Mouse (Mus musculus) forebrain, embryonic 12.5 days (tissue): ENCODE measurements around the gene Syne3. TPM values are rescaled to one million over a fixed set of nuclear protein-coding genes. Genes with fewer than 3 reads are reported as not detected.

ENCODE experiments used
- ATAC-seq: fragments of 200-750 bp; cut with Nextera tagmentation; 2 replicates; pipeline ENCODE4 v1.8.0; 2017; ENCODE audit warnings: moderate TSS enrichment; ENCODE audit not compliant: low FRiP score
- H3K27ac ChIP-seq: fragments of 300-500 bp; sonication (generic); 2 replicates; pipeline ENCODE4 v1.5.1; 2016; ENCODE audit warnings: mild to moderate bottlenecking
- H3K27me3 ChIP-seq: fragments of 300-500 bp; sonication (generic); 2 replicates; pipeline ENCODE4 v1.6.1; 2016; ENCODE audit warnings: mild to moderate bottlenecking
- H3K36me3 ChIP-seq: fragments of 300-500 bp; sonication (generic); replicated peaks from 2 replicates; pipeline ENCODE4 v1.6.1; 2016; ENCODE audit warnings: mild to moderate bottlenecking
- H3K4me1 ChIP-seq: fragments of 300-500 bp; sonication (generic); 2 replicates; pipeline ENCODE4 v1.6.1; 2016
- H3K4me2 ChIP-seq: fragments of 300-500 bp; sonication (generic); 2 replicates; pipeline ENCODE4 v1.6.1; 2016; ENCODE audit warnings: mild to moderate bottlenecking, moderate library complexity
- H3K4me3 ChIP-seq: fragments of 300-500 bp; sonication (generic); replicated peaks from 2 replicates; pipeline ENCODE4 v1.5.1; 2016; ENCODE audit warnings: mild to moderate bottlenecking
- H3K9ac ChIP-seq: fragments of 300-500 bp; sonication (generic); 2 replicates; pipeline ENCODE4 v1.6.1; 2016; ENCODE audit warnings: mild to moderate bottlenecking
- H3K9me3 ChIP-seq: fragments of 300-500 bp; sonication (generic); 2 replicates; pipeline ENCODE4 v1.6.1; 2016
- WGBS: fragments of 180-500 bp; shearing (Covaris S2); methylation state at CpG from one replicate; pipeline ENCODE4 v1.1.7; 2016; 5-methylcytosine and 5-hydroxymethylcytosine counted together
- polyA plus RNA-seq: library from polyadenylated mRNA; unstranded; fragments of >200 nt; fragmentation: Nextera tagmentation; extraction: Ambion mirVana; gene quantifications from 2 replicates; pipeline ENCODE4 v1.2.1, GENCODE M21; 2016

Syne3 gene
- polyA plus RNA-seq, 1 experiment from 2014 or later = 0.13 TPM

DNA sequence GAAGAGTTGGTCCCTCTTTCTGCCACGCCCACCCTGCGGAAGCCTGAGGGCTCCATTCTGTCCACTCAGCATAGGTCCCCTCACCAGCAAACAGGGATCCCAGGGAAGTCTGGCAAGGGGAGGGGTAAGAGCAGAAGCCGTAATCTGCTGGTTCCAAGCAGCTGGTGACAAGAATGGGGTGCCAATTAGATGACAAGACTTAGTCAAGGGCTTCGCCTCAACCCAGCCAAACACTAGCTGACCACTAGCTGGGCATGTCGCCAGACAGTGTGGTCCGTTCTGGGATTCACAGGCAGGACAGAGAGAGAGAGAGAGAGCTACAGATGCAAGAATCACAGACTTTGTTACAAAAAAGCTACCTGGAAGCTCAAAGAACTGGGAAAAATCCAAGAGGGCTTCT is 36.7 kb downstream of the Syne3 start:
- no peak overlapping the region for H3K27ac ChIP-seq
- H3K36me3 ChIP-seq = no peaks in the 10 kb centered on the region
- no peak overlapping the region for H3K4me2 ChIP-seq
- H3K4me1 ChIP-seq = peaks cover 8% of the 10 kb centered on the region; the same call in 1 of the 2 replicates
- no peak for ATAC-seq
- WGBS = 83% methylated on average over 6 of the region's 6 CpGs
- H3K9ac ChIP-seq = no peak overlapping the region
- H3K4me3 ChIP-seq = no peak overlapping the region
- peaks cover 4% of the 10 kb centered on the region for H3K27me3 ChIP-seq
- H3K9me3 ChIP-seq = no peaks in the 10 kb centered on the region

DNA sequence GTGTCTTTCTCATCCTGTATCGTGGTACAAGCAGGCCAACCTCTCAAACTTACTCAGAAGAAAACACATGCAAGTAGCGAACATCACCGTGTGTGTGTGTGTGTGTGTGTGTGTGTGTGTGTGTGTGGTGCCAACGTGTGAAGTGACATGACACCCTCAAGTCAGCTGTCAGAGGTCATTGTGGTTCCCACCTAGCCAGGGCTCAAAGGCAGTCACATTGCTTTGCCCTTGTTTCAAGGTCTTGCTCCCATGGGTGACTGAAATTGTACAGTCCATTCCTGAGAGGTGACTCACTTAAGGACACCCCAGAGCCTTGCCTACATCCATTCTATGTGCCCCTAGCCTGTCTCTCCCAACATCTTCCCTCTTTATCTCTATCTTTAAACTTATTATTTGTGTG is 40.0 kb downstream of the Syne3 start:
- no peaks in the 10 kb centered on the region for H3K36me3 ChIP-seq
- WGBS = 85% methylated on average over 4 of the region's 4 CpGs
- no peaks in the 10 kb centered on the region for H3K9me3 ChIP-seq
- peaks cover 14% of the 10 kb centered on the region for H3K4me1 ChIP-seq
- H3K4me2 ChIP-seq = no peak overlapping the region
- no peak for ATAC-seq
- H3K27me3 ChIP-seq = peaks cover 15% of the 10 kb centered on the region
- no peak overlapping the region for H3K4me3 ChIP-seq
- no peak overlapping the region for H3K27ac ChIP-seq
- H3K9ac ChIP-seq = no peak overlapping the region

DNA sequence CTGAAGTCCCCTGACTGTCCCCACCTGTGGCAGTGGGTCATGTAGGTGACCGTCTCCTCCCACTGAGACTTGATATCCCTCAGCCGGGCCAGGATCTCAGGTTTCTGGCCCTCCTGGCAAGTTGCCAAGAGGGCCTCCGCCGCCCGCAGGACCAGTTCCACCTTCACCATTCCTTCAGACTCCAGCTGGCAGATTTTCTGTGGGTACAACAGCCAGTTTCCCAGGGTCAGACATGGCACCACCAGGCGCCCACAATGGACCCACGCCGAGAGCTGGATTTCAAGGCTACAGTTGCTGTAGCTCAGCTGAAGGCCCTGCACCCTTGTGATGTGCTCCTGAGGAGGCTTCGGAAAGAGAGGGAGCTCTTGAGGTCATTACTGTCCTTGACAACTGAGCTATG is 40.4 kb downstream of the Syne3 start:
- H3K4me1 ChIP-seq = peaks cover 18% of the 10 kb centered on the region
- H3K9ac ChIP-seq = no peak overlapping the region
- peaks cover 16% of the 10 kb centered on the region for H3K27me3 ChIP-seq
- 91% methylated on average over 9 of the region's 9 CpGs for WGBS
- no peaks in the 10 kb centered on the region for H3K9me3 ChIP-seq
- no peak overlapping the region for H3K4me3 ChIP-seq
- no peaks in the 10 kb centered on the region for H3K36me3 ChIP-seq
- no peak overlapping the region for H3K27ac ChIP-seq
- ATAC-seq = no peak
- H3K4me2 ChIP-seq = no peak overlapping the region

DNA sequence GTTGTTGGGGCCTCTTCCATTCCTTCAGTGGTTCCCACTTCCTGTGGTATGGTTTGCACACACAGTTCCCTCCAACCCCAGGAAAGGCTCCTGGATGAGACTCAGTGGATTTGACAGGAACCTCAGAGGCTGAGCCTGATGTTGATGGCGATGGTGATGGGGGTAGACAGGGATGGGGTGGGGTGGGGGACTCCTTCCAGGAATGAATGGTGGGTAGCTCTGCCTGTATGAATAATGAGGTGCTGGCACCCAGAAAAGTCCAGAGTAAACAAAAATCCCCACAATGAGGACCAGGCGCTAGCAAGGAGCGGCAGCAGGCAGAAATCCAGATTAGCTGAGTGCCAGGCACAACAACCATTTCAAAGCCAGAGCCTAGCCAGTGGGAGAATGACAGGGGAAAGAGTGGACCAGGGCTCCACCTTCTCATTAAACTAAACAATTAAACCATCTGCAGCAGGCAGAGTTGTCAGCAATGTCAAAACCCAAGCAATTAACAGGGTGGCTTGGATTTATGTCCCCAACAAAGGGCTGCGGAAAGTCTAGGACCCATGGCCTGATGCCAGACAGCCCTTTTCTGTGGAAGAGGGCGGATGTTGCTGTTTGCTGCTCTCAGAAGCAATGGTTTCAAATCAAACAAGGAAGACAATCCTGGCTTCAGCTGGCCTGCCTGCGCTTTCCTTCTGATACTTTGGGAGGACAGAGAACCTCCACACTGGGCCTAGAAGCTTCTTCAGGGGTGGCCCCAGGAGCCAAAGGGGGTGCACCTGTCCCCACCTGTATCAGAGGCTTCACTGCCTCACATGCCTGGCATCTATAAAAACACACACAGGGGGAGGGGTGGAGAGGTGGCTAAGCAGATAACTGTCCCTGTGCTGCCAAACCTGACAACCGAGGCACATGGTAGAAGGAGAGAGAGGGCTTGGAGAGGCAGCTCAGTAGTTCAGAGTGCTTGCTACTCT is 44.4 kb downstream of the Syne3 start:
- Histone ChIP-seq H3K4me3 (no peak overlapping the region), H3K9ac (no peak overlapping the region), H3K9me3 (no peaks in the 10 kb centered on the region), H3K4me2 (no peak overlapping the region), H3K36me3 (no peaks in the 10 kb centered on the region), H3K4me1 (peaks cover 19% of the 10 kb centered on the region), H3K27me3 (peaks cover 42% of the 10 kb centered on the region), H3K27ac (peak overlapping the region; percentile 83)
- peak; percentile 86 for ATAC-seq
- 26% methylated on average over 7 of the region's 7 CpGs for WGBS

DNA sequence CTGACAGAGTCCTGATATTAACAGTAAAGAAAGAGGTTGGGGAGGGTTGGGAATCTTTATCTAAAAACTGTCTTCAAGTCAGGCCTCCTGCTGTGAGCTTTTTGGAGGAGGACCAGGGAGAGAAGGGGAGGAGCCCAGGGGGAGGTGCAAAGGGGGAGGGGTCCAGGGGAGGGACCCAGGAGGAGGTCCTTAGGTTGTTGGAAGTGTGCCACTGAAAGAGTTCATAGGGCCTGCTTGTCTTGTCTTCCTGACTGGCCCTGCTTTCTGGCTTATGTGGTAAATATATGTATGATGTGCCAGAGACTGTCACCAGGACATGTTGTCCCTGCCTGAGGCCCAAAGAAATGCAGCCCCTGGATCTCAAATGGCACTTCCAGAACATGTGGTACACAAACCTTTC is 49.2 kb downstream of the Syne3 start:
- ATAC-seq = no peak
- H3K27me3 ChIP-seq = peaks cover 35% of the 10 kb centered on the region
- no peak overlapping the region for H3K27ac ChIP-seq
- H3K4me2 ChIP-seq = no peak overlapping the region
- H3K9ac ChIP-seq = no peak overlapping the region
- peaks cover 13% of the 10 kb centered on the region for H3K4me1 ChIP-seq
- H3K36me3 ChIP-seq = no peaks in the 10 kb centered on the region
- H3K9me3 ChIP-seq = no peaks in the 10 kb centered on the region
- no peak overlapping the region for H3K4me3 ChIP-seq

DNA sequence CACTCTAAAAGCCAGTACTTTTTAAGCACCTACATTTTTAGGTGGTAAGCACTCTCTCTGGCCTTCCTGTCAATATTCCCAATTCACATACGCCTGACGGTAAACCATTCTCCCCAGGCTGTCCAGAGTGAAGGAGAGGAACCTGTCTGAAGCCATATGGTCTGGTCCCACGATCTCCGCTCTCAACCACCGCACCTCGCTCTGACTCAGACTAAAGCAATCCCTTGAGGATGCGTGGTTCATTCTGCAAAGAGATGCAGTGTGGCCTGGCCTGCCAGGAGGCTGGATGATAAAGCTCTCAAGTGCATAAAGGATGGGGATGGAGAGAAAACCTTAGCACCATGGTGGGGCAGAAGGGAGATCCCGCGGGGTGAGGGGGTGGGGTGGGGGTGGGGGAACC is 49.6 kb downstream of the Syne3 start:
- Histone ChIP-seq H3K36me3 (no peaks in the 10 kb centered on the region), H3K9ac (no peak overlapping the region), H3K27me3 (peaks cover 38% of the 10 kb centered on the region), H3K27ac (no peak overlapping the region), H3K4me3 (no peak overlapping the region), H3K9me3 (no peaks in the 10 kb centered on the region), H3K4me1 (peaks cover 14% of the 10 kb centered on the region), H3K4me2 (no peak overlapping the region)
- no peak for ATAC-seq
- 72% methylated on average over 9 of the region's 9 CpGs for WGBS

DNA sequence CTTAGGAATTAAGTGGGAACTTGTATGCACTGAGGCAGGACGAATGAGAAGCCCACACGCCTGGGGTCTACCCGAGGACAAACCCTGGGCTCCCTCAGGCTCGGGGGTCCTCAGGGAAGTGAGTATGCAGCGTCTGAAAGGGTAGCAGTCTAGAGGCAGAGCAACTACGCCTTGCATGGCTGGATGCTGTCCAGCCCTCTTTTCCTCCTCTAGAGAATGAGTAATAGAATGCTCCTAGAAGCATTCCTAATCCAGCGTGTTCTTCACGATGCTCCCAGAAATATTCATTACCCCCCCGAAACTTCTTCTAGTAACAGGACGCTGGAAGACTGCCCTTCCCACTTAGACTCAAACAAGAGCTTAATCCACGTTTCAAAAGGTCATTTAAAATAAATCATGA is 51.3 kb downstream of the Syne3 start:
- ATAC-seq = no peak
- 83% methylated on average over 11 of the region's 11 CpGs for WGBS
- no peaks in the 10 kb centered on the region for H3K36me3 ChIP-seq

DNA sequence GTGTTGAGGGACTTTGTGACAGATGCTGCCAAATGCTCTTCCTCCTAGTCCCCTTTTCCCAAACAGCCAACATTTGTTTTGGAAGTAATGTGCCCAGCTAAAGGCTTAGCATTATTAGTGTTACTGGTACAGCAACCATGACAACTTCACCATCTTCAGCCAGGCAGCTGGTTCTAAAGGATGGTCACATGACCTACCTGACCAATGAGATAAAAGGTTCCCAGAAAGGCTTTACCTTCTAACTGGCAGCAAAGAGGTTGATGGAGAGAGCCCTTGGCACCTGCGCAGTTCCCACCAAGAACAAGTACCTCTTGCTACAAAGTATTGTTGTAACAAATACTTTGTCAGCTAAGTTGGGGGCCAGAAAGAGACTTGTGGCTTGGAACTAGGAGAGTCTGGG is 52.4 kb downstream of the Syne3 start:
- H3K4me3 ChIP-seq = no peak overlapping the region
- no peaks in the 10 kb centered on the region for H3K36me3 ChIP-seq
- no peak overlapping the region for H3K4me2 ChIP-seq
- H3K9me3 ChIP-seq = no peaks in the 10 kb centered on the region
- H3K27ac ChIP-seq = no peak overlapping the region
- no peak overlapping the region for H3K9ac ChIP-seq
- peaks cover 6% of the 10 kb centered on the region; the same call in 1 of the 2 replicates for H3K4me1 ChIP-seq
- ATAC-seq = no peak
- WGBS = 96% methylated on average over 1 of the region's 1 CpGs
- H3K27me3 ChIP-seq = peaks cover 18% of the 10 kb centered on the region; the same call in 1 of the 2 replicates

More for the DNA sequence above, 51.3 kb downstream of the Syne3 start:
- Histone ChIP-seq H3K4me2 (no peak overlapping the region), H3K27me3 (peaks cover 29% of the 10 kb centered on the region), H3K4me3 (no peak overlapping the region), H3K9ac (no peak overlapping the region), H3K27ac (no peak overlapping the region), H3K4me1 (peaks cover 6% of the 10 kb centered on the region; the same call in 1 of the 2 replicates), H3K9me3 (no peaks in the 10 kb centered on the region)

DNA sequence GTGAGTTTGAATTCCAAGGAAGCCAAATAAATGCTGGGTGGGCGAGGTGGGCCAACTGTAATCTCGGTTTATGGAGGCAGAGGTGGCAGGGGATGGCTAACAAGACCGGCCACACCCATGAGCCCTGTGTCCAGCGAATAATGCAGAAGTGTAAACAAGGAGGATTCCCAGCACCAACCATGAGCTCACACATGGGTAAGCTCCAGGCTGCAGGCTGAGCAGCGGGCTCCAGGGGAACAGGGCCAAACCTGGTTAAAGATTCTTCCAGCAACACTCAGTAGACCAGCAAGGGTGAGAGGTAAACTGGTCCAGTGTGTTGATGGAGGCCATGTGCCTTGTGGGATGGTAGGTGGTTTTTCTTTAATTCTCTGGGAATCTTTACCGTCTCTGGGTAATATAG is 53.2 kb downstream of the Syne3 start:
- Histone ChIP-seq H3K4me3 (no peak overlapping the region), H3K9me3 (no peaks in the 10 kb centered on the region), H3K36me3 (no peaks in the 10 kb centered on the region), H3K9ac (no peak overlapping the region), H3K4me1 (peaks cover 6% of the 10 kb centered on the region; the same call in 1 of the 2 replicates), H3K27ac (no peak overlapping the region), H3K4me2 (no peak overlapping the region), H3K27me3 (peaks cover 16% of the 10 kb centered on the region; the same call in 1 of the 2 replicates)
- no peak for ATAC-seq
- 89% methylated on average over 6 of the region's 6 CpGs for WGBS

DNA sequence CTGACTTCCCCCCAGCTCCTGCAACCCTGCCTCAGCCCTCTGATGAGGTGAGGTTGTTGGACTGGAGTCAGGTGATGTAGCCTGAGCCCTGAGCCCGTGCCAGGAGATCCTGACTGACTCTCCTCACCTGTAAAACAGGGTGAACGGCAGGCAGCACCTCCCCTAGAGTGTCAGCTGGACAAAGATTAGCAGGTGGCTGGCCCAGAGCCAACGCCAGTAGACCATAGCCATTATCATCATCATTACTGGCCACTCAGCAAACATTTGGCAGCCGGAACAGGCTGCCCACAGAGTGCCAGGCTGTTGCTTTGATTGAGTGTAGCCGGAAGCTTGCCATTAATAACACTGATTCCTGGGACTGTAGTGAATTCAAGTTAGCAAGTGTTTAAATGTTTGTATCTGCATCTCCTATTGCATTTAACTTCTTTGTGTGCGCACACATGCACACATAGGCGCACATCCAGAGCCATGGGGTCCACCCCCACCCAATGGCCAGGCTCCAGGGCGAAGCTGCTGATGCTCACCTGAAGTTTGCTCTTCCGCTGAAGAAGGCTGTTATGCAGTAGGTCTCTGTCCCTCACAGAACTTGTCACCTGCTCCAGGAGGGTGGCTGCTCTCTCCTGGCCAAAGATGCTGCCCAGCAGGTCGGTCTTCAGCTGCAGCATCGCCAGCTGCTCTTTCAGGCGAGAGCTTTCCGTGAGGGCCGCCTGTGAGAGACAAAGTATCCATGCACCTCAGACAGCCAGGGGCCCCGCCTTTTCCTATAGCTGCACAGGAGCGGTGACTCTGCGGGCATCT is 54.4 kb downstream of the Syne3 start:
- Histone ChIP-seq H3K36me3 (no peaks in the 10 kb centered on the region), H3K4me3 (no peak overlapping the region), H3K27me3 (peaks cover 11% of the 10 kb centered on the region; the same call in 1 of the 2 replicates), H3K4me1 (peaks cover 6% of the 10 kb centered on the region; the same call in 1 of the 2 replicates), H3K4me2 (no peak overlapping the region), H3K27ac (no peak overlapping the region), H3K9me3 (no peaks in the 10 kb centered on the region), H3K9ac (no peak overlapping the region)
- no peak for ATAC-seq
- WGBS = 70% methylated on average over 17 of the region's 17 CpGs

DNA sequence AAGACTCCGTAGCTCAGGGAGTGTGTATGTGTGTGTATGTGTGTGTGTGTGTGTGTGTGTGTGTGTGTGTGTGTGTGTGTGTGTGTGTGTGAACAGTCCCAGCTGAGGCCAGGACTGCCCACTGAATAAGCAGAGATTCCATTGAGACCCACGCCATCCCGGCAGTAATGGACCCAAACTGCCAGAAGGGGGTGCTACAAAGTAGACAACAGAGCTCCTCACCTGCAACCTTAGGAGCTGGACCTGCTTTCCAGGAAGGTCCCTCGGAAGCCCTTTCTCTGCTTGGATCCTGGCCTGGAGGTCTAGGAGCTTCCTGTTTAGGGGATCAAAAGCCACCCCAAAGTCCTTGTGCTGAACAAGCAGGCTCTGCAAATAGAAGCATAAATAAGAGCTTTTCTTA is 55.7 kb downstream of the Syne3 start:
- ATAC-seq = 0 out of 2 replicates have a peak, but pooled peaks have one; percentile 23

DNA sequence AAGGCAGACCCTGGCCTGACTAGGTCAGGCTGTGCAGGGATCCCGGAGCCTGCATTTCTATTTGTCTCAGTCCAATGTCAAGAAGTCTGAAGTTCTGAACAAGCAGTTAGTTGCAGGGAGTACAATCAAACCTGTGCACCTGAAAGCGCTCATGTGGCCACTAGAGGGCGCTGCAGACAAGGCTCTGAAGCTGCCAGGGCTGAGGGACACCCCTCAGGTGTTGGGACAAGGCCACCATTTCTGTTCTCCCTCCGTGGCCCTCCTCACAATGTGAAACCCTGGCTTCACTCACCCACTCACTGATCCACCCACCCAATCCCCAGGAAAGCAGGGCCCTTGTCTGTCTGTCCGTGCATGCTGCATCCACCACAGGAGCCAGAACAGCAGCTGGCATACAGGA is 57.2 kb downstream of the Syne3 start:
- H3K4me2 ChIP-seq = no peak overlapping the region
- H3K27me3 ChIP-seq = peaks cover 4% of the 10 kb centered on the region; the same call in 1 of the 2 replicates
- H3K9ac ChIP-seq = no peak overlapping the region
- 14% methylated on average over 5 of the region's 5 CpGs for WGBS
- no peak overlapping the region for H3K4me3 ChIP-seq
- H3K36me3 ChIP-seq = no peaks in the 10 kb centered on the region
- H3K4me1 ChIP-seq = peaks cover 6% of the 10 kb centered on the region; the same call in 1 of the 2 replicates
- no peaks in the 10 kb centered on the region for H3K9me3 ChIP-seq
- ATAC-seq = peak; percentile 51; the same call in 1 of the 2 replicates
- no peak overlapping the region for H3K27ac ChIP-seq

More for the DNA sequence above, 55.7 kb downstream of the Syne3 start:
- Histone ChIP-seq H3K9me3 (no peaks in the 10 kb centered on the region), H3K4me1 (peaks cover 6% of the 10 kb centered on the region; the same call in 1 of the 2 replicates), H3K4me3 (no peak overlapping the region), H3K36me3 (no peaks in the 10 kb centered on the region), H3K27ac (no peak overlapping the region), H3K9ac (no peak overlapping the region), H3K4me2 (no peak overlapping the region), H3K27me3 (peaks cover 11% of the 10 kb centered on the region; the same call in 1 of the 2 replicates)
- 23% methylated on average over 4 of the region's 4 CpGs for WGBS
